Mouse (Mus musculus) E14TG2a.4 (cell line): ENCODE measurements around the gene Pias4.

Experiments
- CTCF ChIP-seq: conservative IDR thresholded peaks from 2 replicates; pipeline ENCODE4 v1.5.1; 2014; ENCODE audit warnings: low read length
- POU5F1 ChIP-seq: IDR thresholded peaks from 2 replicates; pipeline ENCODE4 v1.6.1; 2014; ENCODE audit warnings: low read length, borderline replicate concordance

DNA sequence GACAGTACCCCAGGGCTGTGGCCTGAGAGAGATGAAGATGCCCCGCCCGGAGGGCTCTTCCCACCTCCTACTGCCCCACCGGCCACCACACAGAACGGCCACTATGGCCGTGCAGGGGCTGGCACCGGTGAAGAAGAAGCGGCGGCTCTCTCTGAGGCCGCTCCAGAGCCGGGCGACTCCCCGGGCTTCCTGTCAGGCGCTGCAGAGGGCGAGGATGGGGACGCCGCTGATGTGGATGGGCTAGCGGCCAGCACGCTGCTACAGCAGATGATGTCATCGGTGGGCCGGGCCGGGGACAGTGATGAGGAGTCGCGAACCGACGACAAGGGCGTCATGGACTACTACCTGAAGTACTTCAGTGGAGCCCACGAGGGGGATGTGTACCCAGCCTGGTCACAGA, 23.1 kb downstream of the Pias4 start:
- TF ChIP-seq CTCF (no peak), POU5F1 (no peak)
